Mouse (Mus musculus) embryonic facial prominence, embryonic 10.5 days (tissue): ENCODE results near the gene Ipcef1. TPM values are rescaled to one million over a fixed set of nuclear protein-coding genes. Genes with fewer than 3 reads are reported as not detected.
A peak's percentile ranks its signal among the peaks of the same experiment; 100 is the strongest.

ENCODE experiments used
- DNase-seq: peaks from one replicate; pipeline ENCODE4 v3.0.0-alpha.2; 2017; ENCODE audit warnings: low spot score
- H3K27ac ChIP-seq: fragments of 300-500 bp; sonication (generic); replicated peaks from 2 replicates; pipeline ENCODE4 v1.5.1; 2016; ENCODE audit warnings: mild to moderate bottlenecking
- H3K27me3 ChIP-seq: fragments of 300-500 bp; sonication (generic); replicated peaks from 2 replicates; pipeline ENCODE4 v1.6.1; 2016; ENCODE audit warnings: low read depth, mild to moderate bottlenecking; ENCODE audit not compliant: poor library complexity, severe bottlenecking
- H3K36me3 ChIP-seq: fragments of 300-500 bp; sonication (generic); replicated peaks from 2 replicates; pipeline ENCODE4 v1.6.1; 2016; ENCODE audit warnings: mild to moderate bottlenecking, moderate library complexity
- H3K4me1 ChIP-seq: fragments of 300-500 bp; sonication (generic); 2 replicates; pipeline ENCODE4 v1.6.1; 2016
- H3K4me3 ChIP-seq: fragments of 300-500 bp; sonication (generic); 2 replicates; pipeline ENCODE4 v1.5.1; 2016; ENCODE audit warnings: mild to moderate bottlenecking, moderate library complexity
- H3K9me3 ChIP-seq: fragments of 300-500 bp; sonication (generic); 2 replicates; pipeline ENCODE4 v1.6.1; 2016; ENCODE audit warnings: mild to moderate bottlenecking
- WGBS: fragments of 180-500 bp; shearing (Covaris S2); methylation state at CpG from one replicate; pipeline ENCODE4 v1.1.7; 2016; 5-methylcytosine and 5-hydroxymethylcytosine counted together
- polyA plus RNA-seq: library from polyadenylated mRNA; unstranded; fragments of >200 nt; fragmentation: Nextera tagmentation; extraction: Ambion mirVana; gene quantifications from 2 replicates; pipeline ENCODE4 v1.2.1, GENCODE M21; 2016

The Ipcef1 gene
- 0.10 and 0.16 TPM in 2 replicates for polyA plus RNA-seq

- H3K4me3 ChIP-seq: 0 out of 2 replicates have a peak within 1 kb of the TSS, but pooled peaks have one; percentile 1
- H3K36me3 ChIP-seq: no peaks in the 10 kb centered on the region
- no peaks in the 10 kb centered on the region for H3K9me3 ChIP-seq
- DNase-seq: peak; percentile 39
- peaks cover 8% of the 10 kb centered on the region for H3K4me1 ChIP-seq
- H3K27me3 ChIP-seq: no peaks in the 10 kb centered on the region
- 23% methylated on average over 12 of the region's 12 CpGs for whole genome bisulfite sequencing
- peak within 1 kb of the TSS; percentile 76 for H3K27ac ChIP-seq
Measured at GRCm38 (mm10) chr10:7052315-7053017, at the start of gene Ipcef1. Gene Ipcef1 (minus strand): TSS chr10:7052478.

GRCm38 (mm10) chr10:7077971-7078370, 25.7 kb upstream of the Ipcef1 start:
- H3K4me3 ChIP-seq: no peak overlapping the region
- 96% methylated on average over 1 of the region's 1 CpGs for WGBS
- H3K36me3 ChIP-seq: no peaks in the 10 kb centered on the region
- H3K9me3 ChIP-seq: no peaks in the 10 kb centered on the region
- DNase-seq: no peak
- peaks cover 14% of the 10 kb centered on the region for H3K4me1 ChIP-seq
- H3K27ac ChIP-seq: no peak overlapping the region
- H3K27me3 ChIP-seq: no peaks in the 10 kb centered on the region

- Histone ChIP-seq H3K9me3 (no peaks in the 10 kb centered on the region), H3K4me3 (no peak overlapping the region), H3K36me3 (no peaks in the 10 kb centered on the region), H3K27me3 (no peaks in the 10 kb centered on the region), H3K4me1 (peaks cover 14% of the 10 kb centered on the region), H3K27ac (0 out of 2 replicates have a peak overlapping the region, but pooled peaks have one; percentile 19)
- WGBS: 83% methylated on average over 7 of the region's 7 CpGs
- DNase-seq: no peak
Measured at GRCm38 (mm10) chr10:7077389-7077808, 25.1 kb upstream of the Ipcef1 start.

- Histone ChIP-seq H3K9me3 (no peaks in the 10 kb centered on the region), H3K4me1 (peaks cover 14% of the 10 kb centered on the region), H3K36me3 (no peaks in the 10 kb centered on the region), H3K27ac (peak overlapping the region; percentile 80), H3K27me3 (no peaks in the 10 kb centered on the region), H3K4me3 (peak overlapping the region; percentile 21; the same call in 1 of the 2 replicates)
- WGBS: 55% methylated on average over 7 of the region's 8 CpGs
- DNase-seq: peak; percentile 45
Measured at GRCm38 (mm10) chr10:7076662-7077211, 24.5 kb upstream of the Ipcef1 start.

- peak overlapping the region; percentile 21; the same call in 1 of the 2 replicates for H3K4me3 ChIP-seq
- peaks cover 14% of the 10 kb centered on the region for H3K4me1 ChIP-seq
- H3K27me3 ChIP-seq: no peaks in the 10 kb centered on the region
- 16% methylated on average over 8 of the region's 8 CpGs for WGBS
- no peaks in the 10 kb centered on the region for H3K36me3 ChIP-seq
- H3K9me3 ChIP-seq: no peaks in the 10 kb centered on the region
- DNase-seq: peak; percentile 80
- peak overlapping the region; percentile 80 for H3K27ac ChIP-seq
Measured at GRCm38 (mm10) chr10:7076201-7076600, 23.9 kb upstream of the Ipcef1 start.

- H3K36me3 ChIP-seq: no peaks in the 10 kb centered on the region
- DNase-seq: no peak
- H3K9me3 ChIP-seq: no peaks in the 10 kb centered on the region
- WGBS: 89% methylated on average over 2 of the region's 2 CpGs
- H3K4me1 ChIP-seq: peaks cover 14% of the 10 kb centered on the region
- H3K4me3 ChIP-seq: no peak overlapping the region
- no peak overlapping the region for H3K27ac ChIP-seq
- H3K27me3 ChIP-seq: no peaks in the 10 kb centered on the region
Measured at GRCm38 (mm10) chr10:7075661-7076060, 23.4 kb upstream of the Ipcef1 start.

GRCm38 (mm10) chr10:7074231-7074630, 22.0 kb upstream of the Ipcef1 start:
- no peak for DNase-seq
- Histone ChIP-seq H3K27me3 (no peaks in the 10 kb centered on the region), H3K4me3 (no peak overlapping the region), H3K27ac (no peak overlapping the region), H3K36me3 (no peaks in the 10 kb centered on the region), H3K9me3 (no peaks in the 10 kb centered on the region), H3K4me1 (peaks cover 14% of the 10 kb centered on the region)
- WGBS: 87% methylated on average over 2 of the region's 2 CpGs

- no peaks in the 10 kb centered on the region for H3K9me3 ChIP-seq
- no peaks in the 10 kb centered on the region for H3K36me3 ChIP-seq
- H3K27me3 ChIP-seq: no peaks in the 10 kb centered on the region
- no peak overlapping the region for H3K27ac ChIP-seq
- DNase-seq: no peak
- no peak overlapping the region for H3K4me3 ChIP-seq
- no peaks in the 10 kb centered on the region for H3K4me1 ChIP-seq
- whole genome bisulfite sequencing: 92% methylated on average over 5 of the region's 5 CpGs
Measured at GRCm38 (mm10) chr10:7070924-7071323, 18.6 kb upstream of the Ipcef1 start.

GRCm38 (mm10) chr10:7070100-7070835, 18.0 kb upstream of the Ipcef1 start:
- WGBS: 74% methylated on average over 8 of the region's 8 CpGs
- no peaks in the 10 kb centered on the region for H3K27me3 ChIP-seq
- no peaks in the 10 kb centered on the region for H3K4me1 ChIP-seq
- DNase-seq: no peak
- no peaks in the 10 kb centered on the region for H3K36me3 ChIP-seq
- no peak overlapping the region for H3K4me3 ChIP-seq
- H3K9me3 ChIP-seq: no peaks in the 10 kb centered on the region
- no peak overlapping the region for H3K27ac ChIP-seq

- no peaks in the 10 kb centered on the region for H3K9me3 ChIP-seq
- 89% methylated on average over 2 of the region's 2 CpGs for WGBS
- no peak overlapping the region for H3K27ac ChIP-seq
- no peak overlapping the region for H3K4me3 ChIP-seq
- no peaks in the 10 kb centered on the region for H3K27me3 ChIP-seq
- no peak for DNase-seq
- no peaks in the 10 kb centered on the region for H3K4me1 ChIP-seq
- no peaks in the 10 kb centered on the region for H3K36me3 ChIP-seq
Measured at GRCm38 (mm10) chr10:7069090-7069489, 16.8 kb upstream of the Ipcef1 start.

- 68% methylated on average over 12 of the region's 12 CpGs for WGBS
- H3K27ac ChIP-seq: no peak overlapping the region
- H3K27me3 ChIP-seq: no peaks in the 10 kb centered on the region
- no peaks in the 10 kb centered on the region for H3K9me3 ChIP-seq
- DNase-seq: no peak
- H3K36me3 ChIP-seq: no peaks in the 10 kb centered on the region
- no peaks in the 10 kb centered on the region for H3K4me1 ChIP-seq
- no peak overlapping the region for H3K4me3 ChIP-seq
Measured at GRCm38 (mm10) chr10:7068608-7069007, 16.3 kb upstream of the Ipcef1 start.

GRCm38 (mm10) chr10:7063752-7064457, 11.6 kb upstream of the Ipcef1 start:
- no peak for DNase-seq
- H3K4me3 ChIP-seq: no peak overlapping the region
- no peaks in the 10 kb centered on the region for H3K4me1 ChIP-seq
- no peaks in the 10 kb centered on the region for H3K27me3 ChIP-seq
- H3K27ac ChIP-seq: no peak overlapping the region
- WGBS: 88% methylated on average over 9 of the region's 9 CpGs
- H3K36me3 ChIP-seq: no peaks in the 10 kb centered on the region
- H3K9me3 ChIP-seq: no peaks in the 10 kb centered on the region
